Mouse (Mus musculus) lung, postnatal 0 days (tissue): ENCODE measurements around the gene A630089N07Rik. TPM values are rescaled to one million over a fixed set of nuclear protein-coding genes. Genes with fewer than 3 reads are reported as not detected.

Source experiments
- ATAC-seq: fragments of 200-750 bp; cut with Nextera tagmentation; 2 replicates; pipeline ENCODE4 v1.8.0; 2017; ENCODE audit warnings: moderate library complexity
- DNase-seq: peaks from one replicate; pipeline ENCODE4 v3.0.0-alpha.2; 2016; ENCODE audit warnings: low spot score
- H3K27ac ChIP-seq: fragments of 300-500 bp; sonication (generic); 2 replicates; pipeline ENCODE4 v1.5.1; 2014; ENCODE audit warnings: antibody characterized with exemption, mild to moderate bottlenecking, low read length, mixed read lengths
- H3K27me3 ChIP-seq: fragments of 300-500 bp; sonication (generic); replicated peaks from 2 replicates; pipeline ENCODE4 v1.6.1; 2014; ENCODE audit warnings: low read length, mixed read lengths; ENCODE audit not compliant: insufficient read depth
- H3K36me3 ChIP-seq: fragments of 300-500 bp; sonication (generic); 2 replicates; pipeline ENCODE4 v1.6.1; 2014; ENCODE audit warnings: low read length, mixed read lengths; ENCODE audit not compliant: insufficient read depth
- H3K4me1 ChIP-seq: fragments of 300-500 bp; sonication (generic); 2 replicates; pipeline ENCODE4 v1.6.1; 2014; ENCODE audit warnings: antibody characterized with exemption, low read depth, low read length, mixed read lengths; ENCODE audit not compliant: insufficient read depth
- H3K4me2 ChIP-seq: fragments of 300-500 bp; sonication (generic); replicated peaks from 2 replicates; pipeline ENCODE4 v1.6.1; 2014; ENCODE audit warnings: low read depth, mild to moderate bottlenecking, low read length, moderate library complexity, mixed read lengths
- H3K4me3 ChIP-seq: fragments of 300-500 bp; sonication (generic); 2 replicates; pipeline ENCODE4 v1.5.1; 2014; ENCODE audit warnings: low read depth, low read length
- H3K9ac ChIP-seq: fragments of 300-500 bp; sonication (generic); replicated peaks from 2 replicates; pipeline ENCODE4 v1.6.1; 2014; ENCODE audit warnings: low read depth, mild to moderate bottlenecking
- H3K9me3 ChIP-seq: fragments of 300-500 bp; sonication (generic); 2 replicates; pipeline ENCODE4 v1.6.1; 2016; ENCODE audit warnings: low read length, mixed read lengths
- CTCF ChIP-seq: IDR thresholded peaks from 2 replicates; pipeline ENCODE4 v1.5.1; 2016; ENCODE audit warnings: antibody characterized with exemption, mild to moderate bottlenecking
- EP300 ChIP-seq: IDR thresholded peaks from 2 replicates; pipeline ENCODE4 v1.6.1; 2016; ENCODE audit warnings: antibody characterized with exemption, mild to moderate bottlenecking, control low read depth
- WGBS: fragments of 180-500 bp; shearing (Covaris S2); extraction: QIAGEN DNeasy Blood & Tissue Kit; methylation state at CpG from one replicate; pipeline ENCODE4 v1.1.7; 2014; 5-methylcytosine and 5-hydroxymethylcytosine counted together
- polyA plus RNA-seq: library from polyadenylated mRNA; unstranded; fragments of >200 nt; fragmentation: Nextera tagmentation; extraction: Ambion mirVana; gene quantifications from 2 replicates; pipeline ENCODE4 v1.2.1, GENCODE M21; 2015

A630089N07Rik gene
- polyA plus RNA-seq, 1 experiment from 2014 or later: 2.6 TPM

- peak within 1 kb of the TSS; percentile 80 for H3K4me3 ChIP-seq
- H3K9ac ChIP-seq: peak within 1 kb of the TSS; percentile 85
- peak within 1 kb of the TSS; percentile 93 for H3K4me2 ChIP-seq
- DNase-seq (peak; percentile 98), ATAC-seq (peak; percentile 98)
- no peaks in the 10 kb centered on the region for H3K27me3 ChIP-seq
- H3K9me3 ChIP-seq: no peaks in the 10 kb centered on the region
- whole genome bisulfite sequencing: under 1% methylated on average over 77 of the region's 78 CpGs
- peak; percentile 9; the same call in 1 of the 2 replicates for TF ChIP-seq CTCF
- no peak; the same call in 1 of the 2 replicates for TF ChIP-seq EP300
- no peaks in the 10 kb centered on the region for H3K4me1 ChIP-seq
- H3K27ac ChIP-seq: peak within 1 kb of the TSS; percentile 95
- no peaks in the 10 kb centered on the region for H3K36me3 ChIP-seq
Measured at GRCm38 (mm10) chr16:97962151-97962948, 119.9 kb downstream of the A630089N07Rik start, which contains the start of the genes C2cd2 and Zbtb21. Gene C2cd2 (minus strand): TSS chr16:97962598. Gene Zbtb21 (minus strand): TSS chr16:97962622.

DNA sequence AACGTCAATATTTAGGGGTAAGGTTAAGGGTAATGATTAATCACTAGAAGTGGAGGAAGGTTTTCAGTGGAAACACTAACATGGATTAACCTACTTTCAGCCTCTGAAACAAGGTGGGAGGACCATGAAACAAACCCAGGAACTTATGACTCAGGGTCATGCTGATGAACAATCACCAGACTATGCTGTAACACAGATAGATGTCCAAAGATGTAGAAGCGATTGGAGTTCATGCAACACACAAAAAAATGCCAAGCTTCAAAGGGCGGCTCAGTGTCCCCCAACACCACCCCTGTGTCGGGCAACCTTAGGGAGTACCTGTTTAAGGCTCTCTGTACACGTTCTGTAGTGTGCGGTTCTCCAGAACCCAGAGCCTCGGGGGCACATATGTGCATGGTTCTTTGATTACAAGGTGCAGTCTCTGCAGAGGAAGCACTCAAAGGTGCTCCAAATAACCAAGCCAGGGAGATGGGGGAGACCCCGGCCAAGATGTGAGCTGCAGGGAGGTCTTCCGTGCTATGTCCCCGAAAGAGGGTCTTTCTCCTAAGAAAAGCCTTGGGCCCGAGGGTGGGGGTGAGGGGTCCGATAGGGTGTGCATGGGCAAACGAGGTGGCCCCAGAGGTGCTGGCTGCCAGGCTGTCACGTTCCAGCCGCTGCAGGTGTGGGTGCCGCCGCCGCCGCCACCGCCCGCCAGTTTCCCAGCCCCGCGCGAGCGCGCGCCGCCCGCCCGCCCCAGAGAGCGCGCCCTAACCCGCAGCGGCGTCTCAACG is 120.7 kb downstream of the A630089N07Rik start:
- DNase-seq: peak; percentile 22
- WGBS: 4% methylated on average over 36 of the region's 36 CpGs

DNA sequence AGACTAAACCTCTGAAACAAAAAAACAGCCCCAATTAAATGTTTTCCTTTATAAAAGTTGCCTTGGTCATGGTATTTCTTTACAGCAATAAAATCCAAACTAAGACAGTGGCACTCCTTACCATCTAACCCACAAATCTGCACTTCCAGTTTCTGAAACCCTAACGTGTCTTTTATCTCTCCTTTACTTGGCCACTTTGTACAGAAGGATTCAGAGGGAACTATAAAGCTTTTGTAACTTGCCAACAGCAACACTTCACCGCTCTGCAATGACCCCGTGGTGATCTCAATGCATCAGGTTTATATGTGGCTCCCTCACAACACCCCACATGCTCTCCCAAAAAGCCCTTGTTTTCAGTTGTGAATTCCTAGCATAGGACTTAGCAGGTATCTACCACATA is 121.9 kb downstream of the A630089N07Rik start:
- 88% methylated on average over 3 of the region's 3 CpGs for WGBS
- Histone ChIP-seq H3K4me3 (no peak overlapping the region), H3K4me2 (no peak overlapping the region), H3K27ac (no peak overlapping the region), H3K9ac (no peak overlapping the region), H3K4me1 (no peaks in the 10 kb centered on the region), H3K27me3 (no peaks in the 10 kb centered on the region), H3K36me3 (peaks cover 6% of the 10 kb centered on the region), H3K9me3 (no peaks in the 10 kb centered on the region)
- no peak for TF ChIP-seq EP300
- TF ChIP-seq CTCF: no peak
- no peak for ATAC-seq
- DNase-seq: no peak

More for the DNA sequence above, 120.7 kb downstream of the A630089N07Rik start:
- H3K27ac ChIP-seq: peak overlapping the region; percentile 95
- H3K36me3 ChIP-seq: no peaks in the 10 kb centered on the region
- H3K9ac ChIP-seq: peak overlapping the region; percentile 85
- TF ChIP-seq CTCF (no peak), EP300 (no peak)
- ATAC-seq: no peak
- no peaks in the 10 kb centered on the region for H3K4me1 ChIP-seq
- peak overlapping the region; percentile 80 for H3K4me3 ChIP-seq
- H3K9me3 ChIP-seq: no peaks in the 10 kb centered on the region
- H3K27me3 ChIP-seq: no peaks in the 10 kb centered on the region
- peak overlapping the region; percentile 93 for H3K4me2 ChIP-seq

DNA sequence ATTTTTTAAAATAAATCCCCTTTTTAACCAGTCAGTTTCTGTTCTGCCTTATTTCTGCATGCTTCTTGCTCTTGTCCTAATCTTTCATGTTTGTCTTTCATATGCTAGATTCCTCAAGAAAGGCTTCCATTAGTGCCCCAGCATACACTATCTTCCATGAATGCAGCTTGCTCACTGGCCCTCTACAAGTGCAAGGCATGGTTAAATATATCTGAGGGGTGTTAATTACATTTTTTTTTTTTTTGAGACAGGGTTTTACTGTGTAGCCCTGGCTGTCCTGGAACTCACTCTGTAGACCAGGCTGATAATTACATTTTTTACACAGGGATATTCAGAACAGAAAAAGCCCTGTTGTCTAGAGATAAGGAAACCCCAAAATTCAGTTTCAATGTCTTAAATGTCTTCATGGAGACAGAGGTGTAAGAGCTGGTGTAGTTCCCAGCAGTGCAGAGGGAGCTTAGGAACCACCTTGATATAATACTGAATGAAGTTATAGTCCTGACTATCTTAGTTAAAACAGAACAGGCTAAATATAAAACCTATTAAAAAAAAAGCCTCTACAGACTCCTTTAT is 123.8 kb downstream of the A630089N07Rik start:
- no peaks in the 10 kb centered on the region for H3K4me1 ChIP-seq
- H3K9me3 ChIP-seq: no peaks in the 10 kb centered on the region
- peaks cover 7% of the 10 kb centered on the region for H3K36me3 ChIP-seq
- no peaks in the 10 kb centered on the region for H3K27me3 ChIP-seq
- no peak for DNase-seq
- H3K27ac ChIP-seq: no peak overlapping the region
- no peak overlapping the region for H3K4me3 ChIP-seq
- no peak for ATAC-seq
- TF ChIP-seq CTCF: no peak
- no peak for TF ChIP-seq EP300
- H3K9ac ChIP-seq: no peak overlapping the region
- no peak overlapping the region for H3K4me2 ChIP-seq

GRCm38 (mm10) chr16:97957626-97958025 is 124.6 kb downstream of the A630089N07Rik start:
- H3K9me3 ChIP-seq: no peaks in the 10 kb centered on the region
- H3K36me3 ChIP-seq: peaks cover 10% of the 10 kb centered on the region
- H3K9ac ChIP-seq: no peak overlapping the region
- no peak overlapping the region for H3K27ac ChIP-seq
- H3K27me3 ChIP-seq: no peaks in the 10 kb centered on the region
- no peak overlapping the region for H3K4me2 ChIP-seq
- TF ChIP-seq EP300 (no peak), CTCF (no peak)
- DNase-seq: no peak
- H3K4me1 ChIP-seq: no peaks in the 10 kb centered on the region
- H3K4me3 ChIP-seq: no peak overlapping the region
- ATAC-seq: no peak

DNA sequence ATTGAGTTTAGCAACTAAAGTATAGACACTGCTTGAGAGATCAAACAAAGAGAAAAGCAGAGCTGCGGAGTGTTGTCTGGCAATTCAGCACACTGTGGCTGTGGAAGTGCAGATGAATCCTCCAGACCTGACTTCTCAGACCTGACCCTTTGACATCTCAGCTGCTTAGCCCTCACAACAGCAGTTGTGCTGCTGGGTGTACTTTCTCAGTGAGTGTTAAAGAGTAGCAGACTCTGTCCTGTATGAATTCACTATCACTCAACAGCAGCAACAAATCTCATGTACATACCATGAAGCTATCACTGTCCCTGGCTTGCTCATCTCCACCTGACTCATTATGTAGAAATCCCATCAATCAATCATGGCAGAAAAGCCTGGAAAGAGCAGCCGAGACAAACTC is 126.2 kb downstream of the A630089N07Rik start:
- H3K4me2 ChIP-seq: no peak overlapping the region
- DNase-seq (no peak), ATAC-seq (no peak)
- no peak overlapping the region for H3K4me3 ChIP-seq
- WGBS: 77% methylated on average over 2 of the region's 2 CpGs
- no peaks in the 10 kb centered on the region for H3K27me3 ChIP-seq
- peaks cover 23% of the 10 kb centered on the region for H3K36me3 ChIP-seq
- H3K27ac ChIP-seq: no peak overlapping the region
- no peaks in the 10 kb centered on the region for H3K4me1 ChIP-seq
- no peak for TF ChIP-seq EP300
- TF ChIP-seq CTCF: no peak
- no peaks in the 10 kb centered on the region for H3K9me3 ChIP-seq
- H3K9ac ChIP-seq: no peak overlapping the region
